Mouse (Mus musculus): ENCODE results near the gene Cstf3.

DNA sequence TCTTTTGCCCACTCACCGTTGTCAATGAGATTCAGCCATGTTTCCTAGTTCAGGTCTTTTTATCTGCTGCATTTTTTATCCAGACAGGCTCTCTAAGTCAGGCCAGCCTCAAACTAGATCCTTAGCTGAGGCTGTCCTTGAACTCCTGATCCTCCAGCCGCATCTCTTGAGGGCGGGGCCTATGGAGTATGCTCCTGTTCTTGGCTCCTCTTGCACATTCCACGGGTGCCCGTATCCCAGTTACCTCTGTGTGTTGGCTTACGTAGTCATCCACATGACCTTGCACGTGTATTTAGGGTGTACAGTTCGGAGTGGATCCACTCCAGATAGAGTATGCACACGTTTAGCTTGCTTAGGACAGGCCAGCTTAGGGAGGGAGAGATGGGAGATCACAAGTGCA is 32.6 kb upstream of the Cstf3 start:
- TF ChIP-seq CTCF (conservative IDR thresholded peaks at IDR 0.05; ENCODE audit: insufficient read depth, insufficient read length, low read depth, low read length) (no peak), POLR2A (IDR thresholded peaks at IDR 0.05; ENCODE audit: low read depth, low read length) (no peak)
